Mouse (Mus musculus) heart, adult 2 months (tissue): ENCODE results near the gene 3110082J24Rik. TPM values are rescaled to one million over a fixed set of nuclear protein-coding genes. Genes with fewer than 3 reads are reported as not detected.
A peak's percentile ranks its signal among the peaks of the same experiment; 100 is the strongest.

Experiments
- DNase-seq, 2 experiments: peaks; one replicate each; pipeline ENCODE4 v3.0.0; 2021
- H3K27ac ChIP-seq: fragments of 200-600 bp; 2 replicates; pipeline ENCODE4 v1.8.1; 2022
- H3K27me3 ChIP-seq: fragments of 200-500 bp; 2 replicates; pipeline ENCODE4 v1.6.1; 2012; ENCODE audit warnings: mild to moderate bottlenecking, low read length, inconsistent platforms, mixed read lengths; ENCODE audit not compliant: control insufficient read depth, insufficient read depth
- H3K36me3 ChIP-seq: fragments of 200-500 bp; 2 replicates; pipeline ENCODE4 v1.6.1; 2012; ENCODE audit warnings: low read length, inconsistent platforms; ENCODE audit not compliant: control insufficient read depth, insufficient read depth
- H3K4me1 ChIP-seq: fragments of 200-500 bp; 2 replicates; pipeline ENCODE4 v1.6.1; 2011; ENCODE audit warnings: low read length; ENCODE audit not compliant: control insufficient read depth, insufficient read depth
- H3K4me3 ChIP-seq: fragments of 200-600 bp; 2 replicates; pipeline ENCODE4 v1.8.1; 2022
- H3K79me2 ChIP-seq: fragments of 200-500 bp; replicated peaks from 2 replicates; pipeline ENCODE4 v1.6.1; 2012; ENCODE audit warnings: mild to moderate bottlenecking, inconsistent platforms, low read length, moderate library complexity, mixed read lengths; ENCODE audit not compliant: control insufficient read depth, insufficient read depth
- H3K9ac ChIP-seq: fragments of 200-500 bp; 2 replicates; pipeline ENCODE4 v1.6.1; 2012; ENCODE audit warnings: low read depth, mild to moderate bottlenecking, control low read depth, inconsistent platforms, low read length, mixed read lengths
- CTCF ChIP-seq: fragments of 200-600 bp; IDR thresholded peaks from 2 replicates; pipeline ENCODE4 v1.8.1; 2022; ENCODE audit warnings: antibody characterized with exemption, mild to moderate bottlenecking, moderate library complexity
- EP300 ChIP-seq: fragments of 200-500 bp; IDR thresholded peaks from 2 replicates; pipeline ENCODE4 v1.6.1; 2011; ENCODE audit warnings: low read depth, low read length, control low read depth; ENCODE audit not compliant: insufficient read depth
- POLR2A ChIP-seq: fragments of 200-500 bp; IDR thresholded peaks from 2 replicates; pipeline ENCODE4 v1.6.1; 2011; ENCODE audit warnings: mild to moderate bottlenecking, low read depth, low read length, control low read depth; ENCODE audit not compliant: insufficient read depth
- WGBS: fragments of 180-500 bp; shearing (Covaris S2); methylation state at CpG from one replicate; pipeline ENCODE4 v1.1.7; 2018; 5-methylcytosine and 5-hydroxymethylcytosine counted together
- intact Hi-C: fragments of 180-260 bp; cut with DNase I; formaldehyde crosslinking; loops from one replicate; pipeline ENCODE4 v1.15.1; 2025
- polyA plus RNA-seq: library from polyadenylated mRNA; depleted of rRNA; stranded (reverse); fragments of >200 nt; gene quantifications from 2 replicates; pipeline ENCODE4 v1.2.3, GENCODE M21; 2012
- total RNA-seq, 2 experiments: library from RNA; stranded (reverse); gene quantifications; 2 replicates each; pipeline ENCODE4 v1.2.3; 2021

Gene 3110082J24Rik
- total and polyA plus RNA-seq, 3 experiments = not detected

DNA sequence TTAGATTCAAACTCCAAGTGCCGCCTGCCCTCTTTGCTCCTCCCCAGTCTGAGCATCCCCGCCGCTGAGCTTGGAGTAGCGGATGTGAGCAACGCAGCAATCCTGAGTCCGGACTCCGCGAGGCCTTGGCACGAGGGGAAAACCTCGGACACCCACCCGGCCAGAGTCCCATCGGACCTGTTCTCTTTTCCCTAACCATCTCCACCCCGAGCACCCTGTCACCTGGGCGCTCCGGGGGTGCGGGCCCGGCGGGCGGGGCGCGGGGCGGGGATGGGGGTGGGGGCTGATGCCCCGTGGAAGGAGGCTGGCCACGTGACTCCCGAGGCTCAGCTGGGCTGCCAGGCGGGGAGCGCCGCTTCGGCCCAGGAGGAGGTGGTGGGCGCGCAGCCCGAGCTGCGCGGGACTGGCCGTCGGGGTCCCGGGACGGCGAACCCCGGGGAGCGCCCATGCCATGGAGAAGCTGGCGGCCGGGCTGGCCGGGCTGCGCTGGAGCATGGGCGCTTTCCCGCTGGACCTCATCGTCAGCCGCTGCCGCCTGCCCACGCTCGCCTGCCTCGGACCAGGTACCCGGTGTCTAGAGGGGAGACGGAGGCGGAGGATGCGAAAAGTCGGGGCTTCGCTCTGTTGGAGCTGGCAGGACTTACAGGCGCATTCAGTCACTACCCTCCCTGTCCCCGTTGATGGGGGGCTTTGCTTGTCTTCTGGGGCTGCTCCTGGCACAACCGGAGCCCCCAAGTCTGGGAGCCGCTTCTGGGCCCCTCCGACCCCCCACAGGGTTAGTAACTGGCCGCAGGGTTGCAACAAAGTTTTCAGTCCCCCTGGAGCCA, 832 bp downstream of the 3110082J24Rik start, which contains the start of gene Garem2:
Garem2 (plus strand) TSS at position 321 of the 827 bp plus-strand sequence.
- DNase-seq = peak in 1 of 2 experiments; percentile 44
- no peak within 1 kb of the TSS for H3K27ac ChIP-seq
- peaks cover 8% of the 10 kb centered on the region for H3K27me3 ChIP-seq
- peak within 1 kb of the TSS; percentile 44 for H3K4me3 ChIP-seq
- intact Hi-C loops = no loop called here
- no peaks in the 10 kb centered on the region for H3K79me2 ChIP-seq
- H3K4me1 ChIP-seq = no peaks in the 10 kb centered on the region
- 1% methylated on average over 65 of the region's 65 CpGs for WGBS
- H3K9ac ChIP-seq = 0 out of 2 replicates have a peak within 1 kb of the TSS, but pooled peaks have one; percentile 13
- TF ChIP-seq EP300 (no peak), CTCF (no peak), POLR2A (no peak)
- H3K36me3 ChIP-seq = no peaks in the 10 kb centered on the region

DNA sequence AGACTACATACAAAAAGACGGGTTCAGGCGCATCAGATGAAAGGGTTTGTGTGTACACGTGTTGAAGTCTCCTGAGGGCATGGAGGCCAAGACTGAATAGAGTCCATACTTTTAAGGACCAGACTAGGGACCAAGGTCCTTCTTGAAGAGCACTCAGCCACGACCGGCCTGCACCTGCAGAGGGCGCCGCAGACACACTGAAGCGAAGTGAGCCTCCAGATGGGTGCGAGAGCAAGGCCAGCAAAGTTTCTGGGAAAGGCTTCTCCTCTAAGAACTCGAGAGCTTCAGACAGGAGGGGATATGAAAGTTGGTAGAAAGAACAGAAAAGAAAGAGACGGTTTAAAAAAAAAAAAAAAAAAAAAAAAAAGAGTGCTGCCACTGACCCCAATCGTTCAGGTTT, 1.5 kb downstream of the 3110082J24Rik start:
- 11% methylated on average over 12 of the region's 12 CpGs for WGBS
- no peaks in the 10 kb centered on the region for H3K4me1 ChIP-seq
- no peak overlapping the region for H3K9ac ChIP-seq
- no peaks in the 10 kb centered on the region for H3K36me3 ChIP-seq
- peaks cover 8% of the 10 kb centered on the region for H3K27me3 ChIP-seq
- H3K79me2 ChIP-seq = no peaks in the 10 kb centered on the region
- peak; percentile 39 to 63 for DNase-seq
- intact Hi-C loops = no loop called here
- H3K4me3 ChIP-seq = no peak overlapping the region
- TF ChIP-seq POLR2A (no peak), CTCF (peak; percentile 72), EP300 (no peak)
- no peak overlapping the region for H3K27ac ChIP-seq

DNA sequence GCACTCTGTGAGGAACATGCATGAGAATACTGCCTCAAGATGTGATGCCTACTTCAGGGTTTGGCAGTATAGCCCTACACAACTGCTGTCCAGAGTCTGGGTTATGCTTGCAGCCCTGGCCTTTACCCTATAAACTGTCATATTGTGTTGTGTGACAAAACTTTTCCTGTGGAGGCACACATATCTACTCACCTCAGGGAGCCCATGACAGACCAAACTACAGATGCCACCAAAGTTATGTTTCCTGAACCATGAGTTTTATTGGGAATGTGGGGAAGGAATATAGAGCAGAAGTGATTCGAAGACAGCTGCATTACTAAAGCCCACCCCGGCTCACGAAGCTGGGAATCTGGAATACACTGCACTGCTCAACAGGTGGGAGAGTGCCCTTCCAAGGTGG, 2.5 kb downstream of the 3110082J24Rik start:
- H3K27ac ChIP-seq = no peak overlapping the region
- DNase-seq = no peak
- WGBS = 88% methylated on average over 3 of the region's 3 CpGs
- no peaks in the 10 kb centered on the region for H3K79me2 ChIP-seq
- intact Hi-C loops = no loop called here
- no peak overlapping the region for H3K4me3 ChIP-seq
- H3K9ac ChIP-seq = no peak overlapping the region
- no peaks in the 10 kb centered on the region for H3K36me3 ChIP-seq
- TF ChIP-seq CTCF = no peak
- no peak for TF ChIP-seq EP300
- no peak for TF ChIP-seq POLR2A
- H3K27me3 ChIP-seq = peaks cover 8% of the 10 kb centered on the region
- H3K4me1 ChIP-seq = no peaks in the 10 kb centered on the region

DNA sequence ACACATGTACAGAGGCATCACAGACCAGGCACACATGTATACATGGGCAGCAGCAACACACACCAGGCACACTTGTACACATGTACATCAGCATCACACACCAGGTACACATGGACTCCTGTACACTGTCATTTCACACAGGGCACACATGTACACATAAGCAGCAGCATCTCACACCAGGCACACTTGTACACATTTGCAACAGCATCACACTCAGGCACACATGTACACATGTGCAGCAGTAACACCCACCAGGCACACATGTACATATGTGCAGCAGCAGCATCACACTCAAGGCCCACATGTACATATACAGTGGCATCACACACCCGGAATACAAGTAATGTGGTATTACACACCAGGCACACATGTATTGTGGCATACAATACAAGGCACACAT, 7.6 kb downstream of the 3110082J24Rik start:
- intact Hi-C loops = no loop called here
- no peaks in the 10 kb centered on the region for H3K27me3 ChIP-seq
- TF ChIP-seq EP300 (no peak), CTCF (no peak), POLR2A (no peak)
- no peaks in the 10 kb centered on the region for H3K36me3 ChIP-seq
- H3K4me1 ChIP-seq = no peaks in the 10 kb centered on the region
- no peak overlapping the region for H3K4me3 ChIP-seq
- no peak overlapping the region for H3K9ac ChIP-seq
- 79% methylated on average over 1 of the region's 1 CpGs for WGBS
- no peak overlapping the region for H3K27ac ChIP-seq
- DNase-seq = no peak
- H3K79me2 ChIP-seq = no peaks in the 10 kb centered on the region

DNA sequence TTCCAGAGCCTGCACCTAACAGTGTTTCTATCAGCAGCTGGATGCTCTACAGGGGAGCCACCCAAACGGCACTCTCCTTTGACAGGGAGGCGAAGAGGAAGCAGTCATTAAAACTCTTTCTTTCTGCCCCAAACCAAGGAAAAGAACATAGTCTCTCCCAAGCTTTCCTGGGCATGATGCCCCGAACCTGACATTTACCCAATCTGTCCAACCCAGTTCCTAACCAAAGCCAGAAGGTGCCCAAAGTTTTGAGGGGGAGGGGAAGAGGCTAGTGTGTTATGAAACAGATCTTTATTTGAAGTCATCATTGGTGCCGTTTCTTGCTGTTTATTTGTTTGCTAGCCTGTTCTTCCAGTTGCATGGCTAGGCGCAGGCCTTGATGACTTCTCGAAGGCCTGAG, 10.2 kb downstream of the 3110082J24Rik start:
- WGBS = 64% methylated on average over 6 of the region's 6 CpGs
- Histone ChIP-seq H3K4me3 (no peak overlapping the region), H3K27ac (no peak overlapping the region), H3K79me2 (no peaks in the 10 kb centered on the region), H3K4me1 (no peaks in the 10 kb centered on the region), H3K27me3 (no peaks in the 10 kb centered on the region), H3K36me3 (no peaks in the 10 kb centered on the region), H3K9ac (no peak overlapping the region)
- DNase-seq = no peak
- TF ChIP-seq EP300 (no peak), CTCF (no peak), POLR2A (no peak)
- intact Hi-C loops = no loop called here

DNA sequence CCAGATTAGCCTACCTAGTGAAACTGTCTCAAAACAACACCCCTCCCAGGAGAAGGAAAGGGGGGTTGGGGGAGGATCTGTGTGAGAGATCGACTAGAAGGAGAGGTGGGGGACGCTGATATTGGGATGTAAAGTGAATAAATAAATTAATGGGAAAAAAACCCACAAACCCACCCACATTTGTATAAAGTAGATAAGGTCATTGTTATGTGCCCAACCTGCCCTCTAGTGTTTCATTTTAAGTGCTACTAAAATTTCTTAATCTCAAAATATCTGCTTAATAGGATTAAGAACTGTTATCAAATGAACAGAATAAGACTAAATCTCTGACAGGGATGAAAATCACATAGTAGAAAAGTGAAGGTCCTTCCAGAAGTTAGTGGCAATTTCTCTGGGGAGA, 11.5 kb downstream of the 3110082J24Rik start:
- H3K36me3 ChIP-seq = no peaks in the 10 kb centered on the region
- H3K27ac ChIP-seq = no peak overlapping the region
- no peak for DNase-seq
- intact Hi-C loops = no loop called here
- TF ChIP-seq POLR2A (no peak), CTCF (peak; percentile 44)
- H3K9ac ChIP-seq = no peak overlapping the region
- 41% methylated on average over 2 of the region's 2 CpGs for WGBS
- no peaks in the 10 kb centered on the region for H3K4me1 ChIP-seq
- no peaks in the 10 kb centered on the region for H3K27me3 ChIP-seq
- no peaks in the 10 kb centered on the region for H3K79me2 ChIP-seq
- H3K4me3 ChIP-seq = no peak overlapping the region
